Mouse (Mus musculus): ENCODE measurements around the gene Slc25a21. TPM values are rescaled to one million over a fixed set of nuclear protein-coding genes. Genes with fewer than 3 reads are reported as not detected.

Gene Slc25a21
- polyA plus RNA-seq, 1 experiment from 2014 or later: 0.59 TPM

DNA sequence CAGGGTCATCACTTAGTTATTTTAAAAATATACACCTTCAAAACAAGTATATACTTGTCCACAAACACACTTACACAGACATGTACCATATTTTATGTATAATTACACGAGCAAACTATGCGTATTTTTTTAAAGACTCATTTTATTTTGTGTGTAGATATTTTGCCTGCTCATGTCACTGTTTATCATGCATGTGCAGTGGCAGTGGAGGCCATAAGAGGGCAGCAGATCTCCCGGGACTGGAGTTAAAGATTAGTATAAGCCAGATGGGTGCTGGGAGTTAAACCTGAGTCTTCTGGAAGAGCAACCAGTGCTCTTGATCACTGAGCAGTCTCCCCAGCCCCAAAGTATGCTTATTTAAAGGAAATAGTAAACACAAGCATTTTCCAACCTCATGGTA, 522.5 kb downstream of the Slc25a21 start:
- ATAC-seq (ENCODE audit: low FRiP score, low read depth): no peak
- Histone ChIP-seq H3K9ac (replicated peaks) (no peak overlapping the region), H3K9me3 (no peaks in the 10 kb centered on the region), H3K4me2 (replicated peaks) (no peak overlapping the region), H3K36me3 (no peaks in the 10 kb centered on the region), H3K4me3 (no peak overlapping the region), H3K4me1 (no peaks in the 10 kb centered on the region), H3K27me3 (peaks cover 30% of the 10 kb centered on the region), H3K27ac (replicated peaks) (no peak overlapping the region)
- 27% methylated on average over 3 of the region's 3 CpGs for WGBS

DNA sequence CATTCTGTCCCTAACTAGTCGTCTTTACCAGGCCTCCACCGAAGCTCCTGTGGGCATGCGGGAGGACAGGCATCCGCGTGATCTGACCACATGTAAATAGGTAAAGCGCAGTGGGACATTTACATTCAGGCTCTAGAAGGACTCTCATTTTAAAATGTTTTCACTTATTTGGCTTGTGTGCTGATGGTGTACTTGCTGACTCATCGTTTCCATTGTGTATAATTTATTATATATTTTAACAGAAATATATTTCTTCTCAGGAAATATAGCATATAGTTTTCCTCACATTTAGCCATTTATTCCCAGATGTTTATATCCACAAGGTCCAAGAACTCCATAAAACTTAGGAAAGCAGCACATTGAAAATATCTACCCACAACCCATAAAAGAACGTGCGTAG, 526.5 kb downstream of the Slc25a21 start:
- no peaks in the 10 kb centered on the region for H3K9me3 ChIP-seq
- H3K4me2 ChIP-seq (replicated peaks): no peak overlapping the region
- H3K4me3 ChIP-seq: no peak overlapping the region
- no peaks in the 10 kb centered on the region for H3K36me3 ChIP-seq
- WGBS: 92% methylated on average over 9 of the region's 9 CpGs
- no peaks in the 10 kb centered on the region for H3K4me1 ChIP-seq
- peaks cover 4% of the 10 kb centered on the region; the same call in 1 of the 2 replicates for H3K27me3 ChIP-seq
- no peak overlapping the region for H3K27ac ChIP-seq (replicated peaks)
- no peak for ATAC-seq (ENCODE audit: low FRiP score, low read depth)
- no peak overlapping the region for H3K9ac ChIP-seq (replicated peaks)

DNA sequence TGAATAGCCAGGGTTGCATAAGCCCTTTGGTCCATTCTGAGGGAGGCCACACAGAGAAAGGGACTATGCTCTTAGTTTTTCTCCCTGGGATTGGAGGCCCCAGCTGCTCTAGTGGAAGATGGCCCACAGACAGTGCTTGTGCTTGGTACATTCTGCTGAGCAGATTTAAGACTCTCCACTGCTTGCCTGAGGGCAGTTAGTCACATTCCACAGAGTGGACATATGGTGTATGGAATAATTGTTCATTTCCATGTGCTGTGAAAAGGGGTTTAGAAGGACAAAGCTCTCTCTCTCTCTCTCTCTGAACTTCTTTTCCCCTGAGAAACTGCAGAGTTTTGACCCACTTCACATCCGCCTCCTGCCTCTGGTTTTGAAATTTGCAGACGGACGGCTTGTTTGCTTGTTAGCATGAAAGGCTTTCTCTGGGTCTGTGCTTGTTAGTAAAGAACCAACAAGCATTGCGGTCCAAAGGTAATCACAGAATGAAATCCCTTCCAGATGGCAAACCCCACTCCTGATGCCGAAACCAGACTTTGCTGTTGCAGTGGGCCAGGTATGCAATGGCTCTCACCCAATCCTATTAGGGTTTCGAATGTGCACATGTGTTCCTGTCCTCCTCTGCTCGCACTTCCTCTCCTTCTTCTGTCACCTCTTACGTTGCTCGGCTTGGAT, 527.7 kb downstream of the Slc25a21 start:
- ATAC-seq (ENCODE audit: low FRiP score, low read depth): no peak; the same call in 1 of the 2 replicates
- Histone ChIP-seq H3K36me3 (no peaks in the 10 kb centered on the region), H3K27me3 (no peaks in the 10 kb centered on the region), H3K27ac (replicated peaks) (no peak overlapping the region), H3K9ac (replicated peaks) (no peak overlapping the region), H3K9me3 (no peaks in the 10 kb centered on the region), H3K4me2 (replicated peaks) (no peak overlapping the region), H3K4me1 (no peaks in the 10 kb centered on the region), H3K4me3 (no peak overlapping the region)
- WGBS: 71% methylated on average over 9 of the region's 9 CpGs

Other genes starting within 250 kb of the Slc25a21 start
- gene Prps1l3, start 32.9 kb upstream of the Slc25a21 start, polyA plus RNA-seq (2016; fragmentation: Nextera tagmentation; extraction: Ambion mirVana): 58.0 and 58.2 TPM in 2 replicates
- 7.6 and 7.9 TPM in 2 replicates for gene Mipol1, start 33.0 kb upstream of the Slc25a21 start, polyA plus RNA-seq (2016; fragmentation: Nextera tagmentation; extraction: Ambion mirVana)

Measured in midbrain, embryonic 12.5 days (tissue).